Mouse (Mus musculus): ENCODE data around the gene Ddx52. TPM values are rescaled to one million over a fixed set of nuclear protein-coding genes. Genes with fewer than 3 reads are reported as not detected.
A peak's percentile ranks its signal among the peaks of the same experiment; 100 is the strongest.

Gene Ddx52
- polyA plus RNA-seq, 1 experiment from 2014 or later: 41.9 TPM

GRCm38 (mm10) chr11:84001257-84001656, 59.4 kb downstream of the Ddx52 start:
- 90% methylated on average over 3 of the region's 3 CpGs for WGBS
- Histone ChIP-seq H3K27me3 (no peaks in the 10 kb centered on the region), H3K9me3 (replicated peaks) (no peaks in the 10 kb centered on the region), H3K9ac (no peak overlapping the region), H3K4me2 (no peak overlapping the region), H3K4me1 (peaks cover 4% of the 10 kb centered on the region; the same call in 1 of the 2 replicates), H3K4me3 (no peak overlapping the region), H3K36me3 (ENCODE audit: poor library complexity, severe bottlenecking) (peaks cover 97% of the 10 kb centered on the region), H3K27ac (no peak overlapping the region)
- ATAC-seq: no peak

- Histone ChIP-seq H3K36me3 (ENCODE audit: poor library complexity, severe bottlenecking) (peaks cover 91% of the 10 kb centered on the region), H3K27me3 (no peaks in the 10 kb centered on the region)
These were observed 62.1 kb downstream of the Ddx52 start for GRCm38 (mm10) chr11:84003986-84004385.

GRCm38 (mm10) chr11:84009001-84009400, 67.1 kb downstream of the Ddx52 start:
- WGBS: 85% methylated on average over 9 of the region's 9 CpGs
- Histone ChIP-seq H3K4me3 (no peak overlapping the region), H3K4me1 (peaks cover 40% of the 10 kb centered on the region), H3K9me3 (replicated peaks) (no peaks in the 10 kb centered on the region), H3K9ac (no peak overlapping the region), H3K27me3 (no peaks in the 10 kb centered on the region), H3K36me3 (ENCODE audit: poor library complexity, severe bottlenecking) (peaks cover 52% of the 10 kb centered on the region), H3K27ac (no peak overlapping the region), H3K4me2 (no peak overlapping the region)
- ATAC-seq: no peak

More at GRCm38 (mm10) chr11:84003986-84004385, 62.1 kb downstream of the Ddx52 start:
- Histone ChIP-seq H3K4me3 (no peak overlapping the region), H3K4me2 (no peak overlapping the region), H3K27ac (no peak overlapping the region), H3K9me3 (replicated peaks) (no peaks in the 10 kb centered on the region), H3K4me1 (no peaks in the 10 kb centered on the region), H3K9ac (no peak overlapping the region)
- ATAC-seq: no peak
- 88% methylated on average over 6 of the region's 6 CpGs for WGBS

DNA sequence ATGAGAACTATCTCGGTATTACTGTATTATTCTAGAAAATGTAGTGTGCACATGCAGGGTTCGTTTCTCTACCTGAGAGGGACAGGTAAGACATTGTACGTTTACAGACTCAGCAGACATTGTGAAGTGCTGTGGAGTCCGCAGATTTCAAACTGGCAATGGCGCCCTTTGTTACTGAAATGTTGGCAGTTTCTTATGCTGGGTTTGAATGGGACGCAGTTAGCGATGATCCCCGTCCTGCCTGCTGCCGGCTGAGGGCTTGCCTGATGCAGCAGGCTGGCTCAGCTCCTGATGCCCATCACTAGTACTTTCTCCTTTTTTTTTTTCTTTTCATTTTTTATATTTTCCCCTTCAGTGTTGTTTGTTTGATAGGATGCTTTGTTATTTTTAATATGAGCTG, 68.5 kb downstream of the Ddx52 start:
- no peak for ATAC-seq
- no peak overlapping the region for H3K4me2 ChIP-seq
- WGBS: 49% methylated on average over 9 of the region's 9 CpGs
- H3K4me1 ChIP-seq: peaks cover 45% of the 10 kb centered on the region
- no peaks in the 10 kb centered on the region for H3K9me3 ChIP-seq (replicated peaks)
- peak overlapping the region; percentile 49; the same call in 1 of the 2 replicates for H3K27ac ChIP-seq
- peaks cover 40% of the 10 kb centered on the region for H3K36me3 ChIP-seq (ENCODE audit: poor library complexity, severe bottlenecking)
- H3K4me3 ChIP-seq: no peak overlapping the region
- H3K27me3 ChIP-seq: no peaks in the 10 kb centered on the region
- H3K9ac ChIP-seq: 0 out of 2 replicates have a peak overlapping the region, but pooled peaks have one; percentile 21

GRCm38 (mm10) chr11:84011050-84011449, 69.2 kb downstream of the Ddx52 start:
- no peaks in the 10 kb centered on the region for H3K27me3 ChIP-seq
- 18% methylated on average over 12 of the region's 12 CpGs for WGBS
- no peak overlapping the region for H3K4me3 ChIP-seq
- peak overlapping the region; percentile 74 for H3K27ac ChIP-seq
- peak overlapping the region; percentile 34 for H3K4me2 ChIP-seq
- H3K4me1 ChIP-seq: peaks cover 45% of the 10 kb centered on the region
- peak overlapping the region; percentile 14; the same call in 1 of the 2 replicates for H3K9ac ChIP-seq
- no peaks in the 10 kb centered on the region for H3K9me3 ChIP-seq (replicated peaks)
- peak; percentile 50; the same call in 1 of the 2 replicates for ATAC-seq
- H3K36me3 ChIP-seq (ENCODE audit: poor library complexity, severe bottlenecking): peaks cover 34% of the 10 kb centered on the region

DNA sequence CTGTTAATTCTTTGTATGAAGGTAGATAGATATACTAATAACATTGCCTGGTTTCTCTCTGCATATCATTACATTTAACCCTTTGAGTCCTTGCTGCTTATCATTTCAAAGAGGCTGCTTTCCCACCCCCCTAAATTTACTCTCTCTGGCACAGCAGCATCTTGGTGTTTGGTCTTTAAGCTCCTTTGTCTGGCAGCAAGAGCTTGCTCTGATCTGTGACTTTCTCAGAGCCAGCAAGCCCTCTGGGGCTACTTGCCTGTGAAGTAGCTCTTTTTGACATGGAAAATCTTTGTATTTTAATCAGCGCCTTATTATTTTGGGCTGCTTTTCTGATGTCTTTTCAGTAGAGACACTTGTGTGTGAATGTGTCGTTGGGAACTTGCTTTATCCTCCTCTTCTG, 69.7 kb downstream of the Ddx52 start:
- WGBS: 18% methylated on average over 2 of the region's 2 CpGs
- ATAC-seq: no peak
- H3K9ac ChIP-seq: 0 out of 2 replicates have a peak overlapping the region, but pooled peaks have one; percentile 17
- H3K9me3 ChIP-seq (replicated peaks): no peaks in the 10 kb centered on the region
- peaks cover 45% of the 10 kb centered on the region for H3K4me1 ChIP-seq
- no peaks in the 10 kb centered on the region for H3K27me3 ChIP-seq
- 0 out of 2 replicates have a peak overlapping the region, but pooled peaks have one; percentile 4 for H3K4me3 ChIP-seq
- peak overlapping the region; percentile 74 for H3K27ac ChIP-seq
- H3K36me3 ChIP-seq (ENCODE audit: poor library complexity, severe bottlenecking): peaks cover 30% of the 10 kb centered on the region
- H3K4me2 ChIP-seq: peak overlapping the region; percentile 34

Other genes starting within 250 kb of the Ddx52 start
- not detected in 2 replicates for gene Wfdc17, start 238.1 kb upstream of the Ddx52 start, polyA plus RNA-seq (2015; fragmentation: Nextera tagmentation; extraction: Ambion mirVana)
- not detected in 2 replicates for gene Wfdc18, start 233.0 kb upstream of the Ddx52 start, polyA plus RNA-seq (2015; fragmentation: Nextera tagmentation; extraction: Ambion mirVana)
- not detected in 2 replicates for gene Wfdc21, start 195.1 kb upstream of the Ddx52 start, polyA plus RNA-seq (2015; fragmentation: Nextera tagmentation; extraction: Ambion mirVana)
- gene Heatr6, start 188.4 kb upstream of the Ddx52 start, polyA plus RNA-seq (2015; fragmentation: Nextera tagmentation; extraction: Ambion mirVana): 39.1 and 40.6 TPM in 2 replicates
- gene Hnf1b, start 92.0 kb upstream of the Ddx52 start, polyA plus RNA-seq (2015; fragmentation: Nextera tagmentation; extraction: Ambion mirVana): not detected in 2 replicates
- 28.2 and 28.6 TPM in 2 replicates for gene Synrg, start 22.4 kb downstream of the Ddx52 start, polyA plus RNA-seq (2015; fragmentation: Nextera tagmentation; extraction: Ambion mirVana)
- 27.6 and 33.8 TPM in 2 replicates for gene Dusp14, start 127.2 kb downstream of the Ddx52 start, polyA plus RNA-seq (2015; fragmentation: Nextera tagmentation; extraction: Ambion mirVana)
- 38.8 and 40.1 TPM in 2 replicates for gene Tada2a, start 187.5 kb downstream of the Ddx52 start, polyA plus RNA-seq (2015; fragmentation: Nextera tagmentation; extraction: Ambion mirVana)
- gene Acaca, start 187.6 kb downstream of the Ddx52 start, polyA plus RNA-seq (2015; fragmentation: Nextera tagmentation; extraction: Ambion mirVana): 20.5 and 22.6 TPM in 2 replicates
- gene Gm11437, start 225.4 kb downstream of the Ddx52 start, polyA plus RNA-seq (2015; fragmentation: Nextera tagmentation; extraction: Ambion mirVana): not detected in 2 replicates